Mouse (Mus musculus): ENCODE data around the gene Skiv2l.

DNA sequence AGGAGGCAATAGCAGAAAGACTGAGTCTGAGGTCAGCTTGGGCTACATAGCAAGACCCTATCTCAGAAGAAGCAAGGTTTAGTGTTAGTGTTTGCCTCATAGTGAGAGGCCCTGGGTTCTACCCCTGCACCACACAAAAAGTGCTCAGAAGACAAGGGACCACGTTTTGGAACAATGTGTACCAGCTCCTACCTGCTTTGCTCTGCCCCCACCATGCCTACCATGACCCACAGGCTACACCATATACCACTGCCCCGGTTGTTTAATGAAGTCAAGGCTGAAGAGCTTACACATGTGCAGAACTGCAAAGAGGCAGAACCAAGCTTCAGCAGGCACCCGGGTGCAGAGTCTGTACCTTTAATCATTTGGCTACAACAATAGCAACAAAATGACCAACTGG is 42.8 kb downstream of the Skiv2l start:
- TF ChIP-seq CHD2 (IDR thresholded peaks at IDR 0.05; ENCODE audit: low read depth, low read length): no peak
- no peak for TF ChIP-seq ZNF384 (IDR thresholded peaks at IDR 0.05; ENCODE audit: low read depth, low read length)
- no peak for TF ChIP-seq MAFK (IDR thresholded peaks at IDR 0.05; ENCODE audit: insufficient read depth, low read depth, low read length)
- TF ChIP-seq ZC3H11A (IDR thresholded peaks at IDR 0.05; ENCODE audit: borderline replicate concordance, low read depth, low read length): no peak

All from ES-E14 (cell line).